Mouse (Mus musculus) layer of hippocampus, adult 11-12 months (tissue): ENCODE data around the gene Pdlim1.
"Not testable (repeated sequence)": the region's sequence is repeated elsewhere in the genome, so short reads cannot be mapped to it uniquely, and the experiment has no call there.

Source experiments
- DNase-seq: peaks from one replicate; pipeline ENCODE4 v3.0.0; 2022; ENCODE audit warnings: low spot score

Pdlim1 gene

GRCm38 (mm10) chr19:40240838-40241689, 30.6 kb downstream of the Pdlim1 start:
- no peak for DNase-seq

GRCm38 (mm10) chr19:40240360-40240759, 31.3 kb downstream of the Pdlim1 start:
- no peak for DNase-seq

GRCm38 (mm10) chr19:40238175-40238850, 33.3 kb downstream of the Pdlim1 start:
- no peak for DNase-seq

- no peak for DNase-seq
Measured at GRCm38 (mm10) chr19:40232560-40232959, 39.1 kb downstream of the Pdlim1 start.

GRCm38 (mm10) chr19:40231825-40232541, 39.7 kb downstream of the Pdlim1 start:
- DNase-seq: no peak

GRCm38 (mm10) chr19:40231074-40231738, 40.4 kb downstream of the Pdlim1 start:
- no peak for DNase-seq

- DNase-seq: no peak
Measured at GRCm38 (mm10) chr19:40226516-40227151, 45.0 kb downstream of the Pdlim1 start.

- DNase-seq: no peak
Measured at GRCm38 (mm10) chr19:40225761-40226110, 45.9 kb downstream of the Pdlim1 start.

GRCm38 (mm10) chr19:40225102-40225760, 46.4 kb downstream of the Pdlim1 start:
- DNase-seq: peak; percentile 76

- not testable (repeated sequence) for DNase-seq
Measured at GRCm38 (mm10) chr19:40222307-40222706, 49.3 kb downstream of the Pdlim1 start.

- no peak for DNase-seq
Measured at GRCm38 (mm10) chr19:40220878-40221277, 50.8 kb downstream of the Pdlim1 start.

- not testable (repeated sequence) for DNase-seq
Measured at GRCm38 (mm10) chr19:40202947-40203346, 68.7 kb downstream of the Pdlim1 start.

GRCm38 (mm10) chr19:40190596-40190995, 81.0 kb downstream of the Pdlim1 start:
- DNase-seq: no peak

- DNase-seq: no peak
Measured at GRCm38 (mm10) chr19:40187160-40187559, 84.5 kb downstream of the Pdlim1 start, which contains the start of gene Cyp2c70. Gene Cyp2c70, minus strand, starts transcription at chr19:40187333.

GRCm38 (mm10) chr19:40183600-40183999, 88.0 kb downstream of the Pdlim1 start:
- no peak for DNase-seq

- DNase-seq: no peak
Measured at GRCm38 (mm10) chr19:40178311-40178710, 93.3 kb downstream of the Pdlim1 start.
